Mouse (Mus musculus) kidney, postnatal 25 days (tissue): Measurements from ENCODE around the gene Gm28171.
"Not testable (repeated sequence)": the region's sequence is repeated elsewhere in the genome, so short reads cannot be mapped to it uniquely, and the experiment has no call there.

Source experiments
- DNase-seq, 2 experiments: peaks; one replicate each; pipeline ENCODE4 v3.0.0; 2021; ENCODE audit warnings: mixed read lengths in 2 of 2

Gene Gm28171

GRCm38 (mm10) chrY:5793095-5793494 is at the start of gene Gm28171:
Gene Gm28171 (plus strand): TSS chrY:5793395.
- not testable (repeated sequence) for DNase-seq
